Mouse (Mus musculus) forebrain, embryonic 15.5 days (tissue): ENCODE measurements at regions not wholly inside any gene's neighbourhood (a gene's known extent, or its start where the extent isn't known, plus 50 kb on each side); places are given as distances from the start of the nearest gene placed in this dataset.
A peak's percentile ranks its signal among the peaks of the same experiment; 100 is the strongest.

Experiments
- ATAC-seq: fragments of 200-750 bp; cut with Nextera tagmentation; replicated peaks from 2 replicates; pipeline ENCODE4 v1.8.0; 2017; ENCODE audit warnings: mild to moderate bottlenecking, moderate TSS enrichment, moderate library complexity
- H3K27ac ChIP-seq: fragments of 300-500 bp; sonication (generic); replicated peaks from 2 replicates; pipeline ENCODE4 v1.5.1; 2015; ENCODE audit warnings: mild to moderate bottlenecking, inconsistent platforms
- H3K27me3 ChIP-seq: fragments of 300-500 bp; sonication (generic); 2 replicates; pipeline ENCODE4 v1.6.1; 2015; ENCODE audit warnings: inconsistent platforms
- H3K36me3 ChIP-seq: fragments of 300-500 bp; sonication (generic); 2 replicates; pipeline ENCODE4 v1.6.1; 2015; ENCODE audit warnings: mild to moderate bottlenecking, inconsistent platforms
- H3K4me1 ChIP-seq: fragments of 300-500 bp; sonication (generic); 2 replicates; pipeline ENCODE4 v1.6.1; 2015; ENCODE audit warnings: inconsistent platforms
- H3K4me2 ChIP-seq: fragments of 300-500 bp; sonication (generic); replicated peaks from 2 replicates; pipeline ENCODE4 v1.6.1; 2015; ENCODE audit warnings: mild to moderate bottlenecking, inconsistent platforms
- H3K4me3 ChIP-seq: fragments of 300-500 bp; sonication (generic); 2 replicates; pipeline ENCODE4 v1.5.1; 2015; ENCODE audit warnings: mild to moderate bottlenecking, inconsistent platforms
- H3K9ac ChIP-seq: fragments of 300-500 bp; sonication (generic); replicated peaks from 2 replicates; pipeline ENCODE4 v1.6.1; 2015; ENCODE audit warnings: mild to moderate bottlenecking, inconsistent platforms
- H3K9me3 ChIP-seq: fragments of 300-500 bp; sonication (generic); 2 replicates; pipeline ENCODE4 v1.6.1; 2016; ENCODE audit warnings: inconsistent platforms
- WGBS: fragments of 180-500 bp; shearing (Covaris S2); methylation state at CpG from one replicate; pipeline ENCODE4 v1.1.7; 2015; ENCODE audit warnings: mixed read lengths; 5-methylcytosine and 5-hydroxymethylcytosine counted together

GRCm38 (mm10) chr6:75805223-75805622 lies 692.4 kb downstream of the Gm9008 start:
- ATAC-seq: no peak
- H3K27me3 ChIP-seq: no peaks in the 10 kb centered on the region
- H3K36me3 ChIP-seq: no peaks in the 10 kb centered on the region
- no peaks in the 10 kb centered on the region for H3K9me3 ChIP-seq
- H3K4me3 ChIP-seq: no peak overlapping the region
- no peaks in the 10 kb centered on the region for H3K4me1 ChIP-seq
- no peak overlapping the region for H3K9ac ChIP-seq
- no peak overlapping the region for H3K4me2 ChIP-seq
- 73% methylated on average over 4 of the region's 4 CpGs for WGBS
- no peak overlapping the region for H3K27ac ChIP-seq

- WGBS: 74% methylated on average over 3 of the region's 3 CpGs
- ATAC-seq: no peak
- Histone ChIP-seq H3K4me2 (no peak overlapping the region), H3K27me3 (no peaks in the 10 kb centered on the region), H3K9ac (no peak overlapping the region), H3K4me1 (no peaks in the 10 kb centered on the region), H3K9me3 (no peaks in the 10 kb centered on the region), H3K36me3 (no peaks in the 10 kb centered on the region), H3K4me3 (no peak overlapping the region), H3K27ac (no peak overlapping the region)
These were observed 697.6 kb downstream of the Gm9008 start for GRCm38 (mm10) chr6:75799993-75800392.

- no peak overlapping the region for H3K4me2 ChIP-seq
- no peaks in the 10 kb centered on the region for H3K9me3 ChIP-seq
- H3K27ac ChIP-seq: no peak overlapping the region
- H3K9ac ChIP-seq: no peak overlapping the region
- no peaks in the 10 kb centered on the region for H3K36me3 ChIP-seq
- ATAC-seq: no peak; the same call in 1 of the 2 replicates
- WGBS: 54% methylated on average over 2 of the region's 2 CpGs
- H3K4me3 ChIP-seq: no peak overlapping the region
- H3K4me1 ChIP-seq: no peaks in the 10 kb centered on the region
- H3K27me3 ChIP-seq: no peaks in the 10 kb centered on the region
These were observed 698.0 kb downstream of the Gm9008 start for GRCm38 (mm10) chr6:75799546-75799945.

GRCm38 (mm10) chr6:75782680-75783079 lies 714.9 kb downstream of the Gm9008 start:
- Histone ChIP-seq H3K9ac (no peak overlapping the region), H3K27ac (no peak overlapping the region), H3K4me2 (no peak overlapping the region), H3K36me3 (no peaks in the 10 kb centered on the region), H3K4me3 (no peak overlapping the region), H3K27me3 (no peaks in the 10 kb centered on the region), H3K4me1 (no peaks in the 10 kb centered on the region), H3K9me3 (no peaks in the 10 kb centered on the region)
- no peak for ATAC-seq
- 61% methylated on average over 20 of the region's 20 CpGs for WGBS

GRCm38 (mm10) chr6:75763041-75763440 lies 734.5 kb downstream of the Gm9008 start:
- H3K4me2 ChIP-seq: no peak overlapping the region
- no peaks in the 10 kb centered on the region for H3K4me1 ChIP-seq
- no peak for ATAC-seq
- H3K9me3 ChIP-seq: no peaks in the 10 kb centered on the region
- H3K27me3 ChIP-seq: no peaks in the 10 kb centered on the region
- H3K36me3 ChIP-seq: no peaks in the 10 kb centered on the region
- no peak overlapping the region for H3K27ac ChIP-seq
- WGBS: 88% methylated on average over 4 of the region's 4 CpGs
- H3K4me3 ChIP-seq: no peak overlapping the region
- H3K9ac ChIP-seq: no peak overlapping the region

GRCm38 (mm10) chr6:75756184-75756583 lies 741.4 kb downstream of the Gm9008 start:
- no peaks in the 10 kb centered on the region for H3K27me3 ChIP-seq
- no peak overlapping the region for H3K4me2 ChIP-seq
- no peaks in the 10 kb centered on the region for H3K4me1 ChIP-seq
- H3K9me3 ChIP-seq: no peaks in the 10 kb centered on the region
- 0 out of 2 replicates have a peak, but pooled peaks have one; percentile 72 for ATAC-seq
- no peak overlapping the region for H3K27ac ChIP-seq
- WGBS: 24% methylated on average over 2 of the region's 2 CpGs
- H3K9ac ChIP-seq: no peak overlapping the region
- no peak overlapping the region for H3K4me3 ChIP-seq
- H3K36me3 ChIP-seq: no peaks in the 10 kb centered on the region
